ENCODE assay signal across 10 mouse cellular contexts in the genomic region with DNA sequence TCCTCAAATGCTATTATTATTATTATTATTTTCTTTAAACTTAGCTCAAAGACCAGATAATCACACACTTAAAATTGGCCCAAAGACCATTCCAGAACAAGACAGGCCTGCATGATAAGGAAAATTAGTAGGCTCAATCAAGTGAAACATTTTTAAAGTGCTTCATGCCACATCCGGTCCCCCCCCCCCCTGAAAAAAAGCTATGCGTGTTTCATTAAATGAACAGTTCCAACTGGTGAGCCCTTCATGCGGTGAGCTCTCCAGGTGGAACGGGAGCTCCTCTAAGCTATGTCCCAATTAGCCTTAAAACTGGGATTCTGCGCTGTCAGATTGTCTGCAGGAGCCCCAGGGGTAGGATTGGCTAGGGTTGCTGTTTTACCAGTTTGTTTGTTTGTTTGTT. TPM values are rescaled to one million over a fixed set of nuclear protein-coding genes. Genes with fewer than 3 reads are reported as not detected.
DNase-seq lines count a peak whose midpoint lies in the region; ATAC-seq and TF ChIP-seq lines count a peak whose summit lies in the region.
"Had no signal": no experiment of that assay in that cellular context is flagged by ENCODE, and none has a peak within 500 bp of the region (broad histone marks: within the 10 kb centered on the region; RNA-seq: fewer than 3 reads in every experiment).

No protein-coding gene starts in this region.

- H3K36me3 ChIP-seq in forebrain, embryonic 10.5 days (replicated peaks), result no peaks in the 10 kb centered on the region
- no peaks in the 10 kb centered on the region for H3K36me3 ChIP-seq in forebrain, embryonic 15.5 days
- no peaks in the 10 kb centered on the region for H3K36me3 ChIP-seq in lung, embryonic 16.5 days (ENCODE audit: control insufficient read depth, insufficient read depth, low read length)
- no peaks in the 10 kb centered on the region for H3K36me3 ChIP-seq in limb, embryonic 14.5 days (ENCODE audit: control insufficient read depth, insufficient read depth, low read length)
- no peaks in the 10 kb centered on the region; the same call in 1 of the 2 replicates for H3K36me3 ChIP-seq in splenic B cell, adult 2 months (ENCODE audit: control insufficient read depth, insufficient read depth, low read length, poor library complexity, severe bottlenecking)

- DNase-seq in forebrain, embryonic 10.5 days (ENCODE audit: extremely low spot score, low spot score), result no peak
- DNase-seq in lung, postnatal 25 days (ENCODE audit: low spot score), result no peak
- no peak for DNase-seq in limb, embryonic 14.5 days (ENCODE audit: low spot score)
- peak; percentile 57 for DNase-seq in splenic B cell, adult 2 months (ENCODE audit: low read depth, low spot score)
- no peak for DNase-seq in cerebellum, postnatal 14 days
- DNase-seq: kidney, adult 9 months had no signal

- H3K4me2 ChIP-seq in forebrain, embryonic 15.5 days (replicated peaks), result no peak overlapping the region
- H3K4me2 ChIP-seq in lung, embryonic 16.5 days (ENCODE audit: low read depth, low read length), result peak overlapping the region; percentile 95
- H3K4me2 ChIP-seq in limb, embryonic 14.5 days (replicated peaks; ENCODE audit: low read depth, low read length, severe bottlenecking), result peak overlapping the region; percentile 85

- H3K4me3 ChIP-seq in forebrain, embryonic 10.5 days, result peak overlapping the region; percentile 63
- no peak overlapping the region for H3K4me3 ChIP-seq in forebrain, embryonic 15.5 days
- H3K4me3 ChIP-seq in lung, embryonic 16.5 days (ENCODE audit: low read length), result no peak overlapping the region
- H3K4me3 ChIP-seq in limb, embryonic 14.5 days (replicated peaks; ENCODE audit: low read length), result peak overlapping the region; percentile 62

- no peak for TF ChIP-seq POLR2A in limb, embryonic 14.5 days (IDR thresholded peaks at IDR 0.05; ENCODE audit: borderline replicate concordance, extremely low read depth, insufficient read depth, insufficient read length)

- H3K9ac ChIP-seq in forebrain, embryonic 15.5 days (replicated peaks), result no peak overlapping the region
- no peak overlapping the region for H3K9ac ChIP-seq in lung, embryonic 16.5 days (ENCODE audit: low read length)
- H3K9ac ChIP-seq in limb, embryonic 14.5 days (ENCODE audit: low read depth, low read length, severe bottlenecking), result 0 out of 2 replicates have a peak overlapping the region, but pooled peaks have one; percentile 78

- peaks cover 37% of the 10 kb centered on the region for H3K27me3 ChIP-seq in forebrain, embryonic 10.5 days (ENCODE audit: poor library complexity, severe bottlenecking)
- H3K27me3 ChIP-seq in forebrain, embryonic 15.5 days, result no peaks in the 10 kb centered on the region
- H3K27me3 ChIP-seq in lung, embryonic 16.5 days (ENCODE audit: control insufficient read depth, insufficient read depth, low read depth, low read length), result no peaks in the 10 kb centered on the region
- H3K27me3 ChIP-seq in limb, embryonic 14.5 days (ENCODE audit: control insufficient read depth, insufficient read depth, low read length), result no peaks in the 10 kb centered on the region
- H3K27me3 ChIP-seq in splenic B cell, adult 2 months (ENCODE audit: control insufficient read depth, insufficient read depth, low read length, poor library complexity, severe bottlenecking), result no peaks in the 10 kb centered on the region

- H3K4me1 ChIP-seq in forebrain, embryonic 10.5 days, result peaks cover 29% of the 10 kb centered on the region
- peaks cover 21% of the 10 kb centered on the region for H3K4me1 ChIP-seq in forebrain, embryonic 15.5 days
- H3K4me1 ChIP-seq in lung, embryonic 16.5 days (replicated peaks; ENCODE audit: control insufficient read depth, insufficient read depth, low read length), result peaks cover 14% of the 10 kb centered on the region
- H3K4me1 ChIP-seq in limb, embryonic 14.5 days (ENCODE audit: control insufficient read depth, insufficient read depth, low read length), result peaks cover 25% of the 10 kb centered on the region

- ATAC-seq in forebrain, embryonic 15.5 days (replicated peaks), result no peak
- ATAC-seq in lung, embryonic 16.5 days (ENCODE audit: low read depth), result no peak
- ATAC-seq in limb, embryonic 14.5 days (ENCODE audit: low FRiP score, low read depth), result no peak
- no peak for ATAC-seq in megakaryocyte, adult 5-6 weeks (ENCODE audit: poor library complexity, severe bottlenecking)

- no peaks in the 10 kb centered on the region for H3K9me3 ChIP-seq in forebrain, embryonic 10.5 days
- no peaks in the 10 kb centered on the region for H3K9me3 ChIP-seq in forebrain, embryonic 15.5 days
- peaks cover 3% of the 10 kb centered on the region; the same call in 1 of the 2 replicates for H3K9me3 ChIP-seq in lung, embryonic 16.5 days (ENCODE audit: control insufficient read depth, low read length)
- H3K9me3 ChIP-seq in limb, embryonic 14.5 days (ENCODE audit: control insufficient read depth, low read length), result no peaks in the 10 kb centered on the region

- WGBS in forebrain, embryonic 10.5 days, result 76% methylated on average over 5 of the region's 5 CpGs
- WGBS in forebrain, embryonic 15.5 days, result 76% methylated on average over 5 of the region's 5 CpGs
- 64% methylated on average over 5 of the region's 5 CpGs for WGBS in lung, embryonic 16.5 days
- WGBS in limb, embryonic 14.5 days, result 47% methylated on average over 5 of the region's 5 CpGs

- H3K27ac ChIP-seq in forebrain, embryonic 10.5 days, result no peak overlapping the region
- no peak overlapping the region for H3K27ac ChIP-seq in forebrain, embryonic 15.5 days (replicated peaks)
- H3K27ac ChIP-seq in lung, embryonic 16.5 days (ENCODE audit: low read length), result no peak overlapping the region
- H3K27ac ChIP-seq in limb, embryonic 14.5 days (replicated peaks; ENCODE audit: low read depth, low read length), result no peak overlapping the region

RNA-seq across cellular contexts. Expression of gene Gm42791, which starts 21.3 kb away (rescaled TPM):
- 1.2 and 2.5 TPM in 2 replicates for polyA plus RNA-seq in forebrain, embryonic 10.5 days (2016; fragmentation: Nextera tagmentation; extraction: Ambion mirVana)
- polyA plus RNA-seq in forebrain, embryonic 15.5 days (2015; fragmentation: Nextera tagmentation; extraction: Ambion mirVana), result 5.6 and 7.4 TPM in 2 replicates
- 0.94 and 1.3 TPM in 2 replicates for polyA plus RNA-seq in lung, embryonic 16.5 days (2015; fragmentation: Nextera tagmentation; extraction: Ambion mirVana)
- not detected in 2 replicates for polyA plus RNA-seq in limb, embryonic 14.5 days (2012; rRNA removed)
- polyA plus RNA-seq in limb, embryonic 14.5 days (2014; fragmentation: Nextera tagmentation; extraction: Ambion mirVana), result not detected in 2 replicates
- total RNA-seq in megakaryocyte, adult 5-6 weeks (2015), result not detected in 2 replicates
- total RNA-seq in megakaryocyte, adult 5-6 weeks (2017), result not detected in 2 replicates
- polyA plus RNA-seq: testis, adult 2 months had no signal

Comparison
In these comparisons a context has a peak if more than half of its experiments do, and no peak if none do; other contexts are left out.
1. H3K4me3 ChIP-seq: peak in forebrain, embryonic 10.5 days (single experiment) and limb, embryonic 14.5 days (single experiment); none in forebrain, embryonic 15.5 days (single experiment) and lung, embryonic 16.5 days (single experiment).